Mouse (Mus musculus): ENCODE results near the gene Myt1l. TPM values are rescaled to one million over a fixed set of nuclear protein-coding genes. Genes with fewer than 3 reads are reported as not detected.

Gene Myt1l
- total RNA-seq, 4 experiments from 2014 or later = 184 to 212 (median 200) TPM

GRCm38 (mm10) chr12:29712795-29713721, 184.9 kb downstream of the Myt1l start:
- DNase-seq (ENCODE audit: low spot score in 2 of 2) = no peak

GRCm38 (mm10) chr12:29723722-29724338, 195.6 kb downstream of the Myt1l start:
- peak; percentile 82 to 85 for DNase-seq (ENCODE audit: low spot score in 2 of 2)

- no peak for DNase-seq (ENCODE audit: low spot score in 2 of 2)
Observed at GRCm38 (mm10) chr12:29728294-29728693, 200.1 kb downstream of the Myt1l start.

- peak; percentile 62 to 66 for DNase-seq (ENCODE audit: low spot score in 2 of 2)
Observed at GRCm38 (mm10) chr12:29740346-29741025, 212.3 kb downstream of the Myt1l start.

- DNase-seq (ENCODE audit: low spot score in 2 of 2) = no peak
Observed at GRCm38 (mm10) chr12:29741181-29741580, 213.0 kb downstream of the Myt1l start.

DNA sequence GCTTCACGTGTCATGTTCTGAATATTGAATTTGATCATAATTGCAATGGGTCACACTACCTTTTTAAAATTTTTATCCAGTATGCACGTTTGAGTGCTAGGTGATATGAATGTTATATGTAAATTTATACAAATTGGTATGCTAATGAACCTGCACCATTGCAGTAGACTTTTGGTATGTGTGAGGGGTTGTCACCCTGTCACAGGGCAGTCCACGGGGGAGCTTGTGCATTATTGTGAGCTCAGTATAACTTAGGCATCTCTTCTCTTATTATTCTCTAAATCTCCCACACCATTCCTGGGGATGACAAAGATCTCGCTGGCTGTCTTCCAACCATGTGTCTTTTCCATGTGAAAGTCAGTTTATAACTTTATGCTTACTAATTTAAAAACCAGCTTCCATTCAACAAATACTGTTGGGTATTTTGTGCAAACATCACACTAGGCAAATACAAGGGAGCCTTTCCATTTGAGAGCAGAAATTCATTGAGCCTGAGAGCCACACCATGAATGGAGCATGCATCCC, 222.5 kb downstream of the Myt1l start:
- no peak for DNase-seq (ENCODE audit: low spot score in 2 of 2)

DNA sequence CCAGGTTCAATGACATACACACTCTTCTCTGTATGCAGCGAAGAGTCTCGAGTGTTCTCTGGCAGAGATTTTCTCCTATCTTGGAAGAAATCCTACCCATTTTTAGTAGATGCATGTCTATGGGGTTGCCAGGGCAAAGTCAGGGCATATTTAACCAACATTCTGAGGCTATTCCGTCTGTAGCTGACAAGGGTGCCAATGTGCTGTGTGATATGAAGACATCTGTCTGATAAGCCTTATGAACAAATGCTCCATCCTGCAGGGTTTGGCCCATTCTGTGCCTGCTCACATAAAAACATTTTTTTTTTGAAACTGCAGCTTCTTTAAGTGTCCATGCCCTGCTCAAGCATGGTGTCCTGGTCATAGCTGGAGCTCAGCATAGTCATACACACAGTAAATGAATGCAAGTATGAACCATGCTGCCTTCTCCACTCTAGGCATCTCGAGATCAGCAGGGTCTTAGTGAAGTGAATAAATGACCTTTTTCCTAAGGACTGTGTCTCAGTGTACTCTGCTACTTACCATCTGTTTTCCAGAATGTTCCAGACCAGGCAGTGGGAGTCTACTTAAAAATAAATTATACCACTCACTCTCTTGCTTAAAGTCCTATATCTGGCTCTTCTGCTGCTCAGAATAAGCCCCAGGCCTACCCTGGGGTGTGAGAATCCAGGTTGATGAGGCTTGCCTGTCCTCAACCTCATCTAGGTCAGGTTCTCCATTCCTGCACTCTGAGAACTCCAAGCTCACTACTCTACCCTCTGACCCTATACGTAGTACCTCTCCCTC, 227.1 kb downstream of the Myt1l start:
- no peak for DNase-seq (ENCODE audit: low spot score in 2 of 2)

- DNase-seq (ENCODE audit: low spot score in 2 of 2) = no peak
Observed at GRCm38 (mm10) chr12:29755872-29756265, 227.7 kb downstream of the Myt1l start.

GRCm38 (mm10) chr12:29760611-29761010, 232.4 kb downstream of the Myt1l start:
- no peak for DNase-seq (ENCODE audit: low spot score in 2 of 2)

GRCm38 (mm10) chr12:29766158-29766557, 238.0 kb downstream of the Myt1l start:
- peak in 1 of 2 experiments; percentile 57 for DNase-seq (ENCODE audit: low spot score in 2 of 2)

DNA sequence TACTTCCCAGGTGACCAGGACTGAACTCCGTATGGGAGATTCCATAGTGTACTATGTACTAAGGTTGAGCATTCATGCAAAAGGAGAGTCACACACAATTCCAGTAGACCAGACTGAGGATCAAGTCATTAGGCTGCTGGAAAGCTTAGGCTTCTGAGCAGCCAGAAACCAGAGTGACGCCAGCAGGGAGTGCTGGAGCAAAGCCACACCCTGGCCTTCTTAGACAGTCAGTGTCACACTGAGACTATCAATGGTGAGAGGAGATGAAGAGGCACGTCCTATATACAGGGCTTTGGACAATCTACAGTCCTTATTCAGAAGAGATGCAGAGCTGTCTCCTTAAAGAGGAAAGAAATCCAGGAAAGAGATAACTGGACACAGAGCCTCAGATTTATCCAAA, 243.6 kb downstream of the Myt1l start:
- no peak for DNase-seq (ENCODE audit: low spot score in 2 of 2)

DNA sequence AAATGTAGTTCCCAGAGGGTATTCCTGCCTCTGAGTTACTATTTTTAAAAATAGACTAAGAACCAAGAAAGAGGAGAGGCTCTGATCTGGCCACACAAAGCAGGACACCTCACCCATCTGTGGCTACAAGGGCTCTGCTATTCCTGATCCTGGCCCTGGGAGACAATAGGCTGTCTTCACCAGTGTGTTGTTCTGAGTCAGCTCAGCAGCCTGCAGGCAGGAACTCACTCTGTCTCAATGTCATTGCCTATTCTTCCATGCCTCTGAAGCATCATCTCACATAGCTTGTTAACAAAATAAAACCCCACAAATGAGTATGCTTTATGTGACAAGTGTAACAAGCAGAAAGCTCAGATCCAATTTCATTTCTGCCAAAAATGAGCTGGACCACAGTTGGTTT, 244.2 kb downstream of the Myt1l start:
- DNase-seq (ENCODE audit: low spot score in 2 of 2) = no peak

DNA sequence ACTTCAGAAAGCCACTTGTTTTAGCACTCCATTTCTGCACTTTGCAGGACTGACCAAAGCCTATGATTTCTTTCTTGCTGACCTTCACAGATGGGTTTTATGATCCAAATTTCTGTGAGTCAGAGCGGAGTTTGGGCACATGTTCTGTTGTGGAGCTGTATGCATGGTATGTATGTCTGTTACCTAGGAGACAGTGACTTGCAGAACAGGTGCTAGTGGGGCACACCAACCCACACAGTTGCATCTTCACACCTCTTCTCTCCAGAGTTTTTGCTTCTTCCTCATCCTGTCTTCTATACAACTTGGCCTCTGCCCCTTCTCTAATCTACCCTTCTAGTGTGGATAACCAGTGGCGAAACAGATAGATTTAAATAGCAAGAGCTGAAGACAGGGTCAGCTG, 250.7 kb downstream of the Myt1l start:
- no peak for DNase-seq (ENCODE audit: low spot score in 2 of 2)

DNA sequence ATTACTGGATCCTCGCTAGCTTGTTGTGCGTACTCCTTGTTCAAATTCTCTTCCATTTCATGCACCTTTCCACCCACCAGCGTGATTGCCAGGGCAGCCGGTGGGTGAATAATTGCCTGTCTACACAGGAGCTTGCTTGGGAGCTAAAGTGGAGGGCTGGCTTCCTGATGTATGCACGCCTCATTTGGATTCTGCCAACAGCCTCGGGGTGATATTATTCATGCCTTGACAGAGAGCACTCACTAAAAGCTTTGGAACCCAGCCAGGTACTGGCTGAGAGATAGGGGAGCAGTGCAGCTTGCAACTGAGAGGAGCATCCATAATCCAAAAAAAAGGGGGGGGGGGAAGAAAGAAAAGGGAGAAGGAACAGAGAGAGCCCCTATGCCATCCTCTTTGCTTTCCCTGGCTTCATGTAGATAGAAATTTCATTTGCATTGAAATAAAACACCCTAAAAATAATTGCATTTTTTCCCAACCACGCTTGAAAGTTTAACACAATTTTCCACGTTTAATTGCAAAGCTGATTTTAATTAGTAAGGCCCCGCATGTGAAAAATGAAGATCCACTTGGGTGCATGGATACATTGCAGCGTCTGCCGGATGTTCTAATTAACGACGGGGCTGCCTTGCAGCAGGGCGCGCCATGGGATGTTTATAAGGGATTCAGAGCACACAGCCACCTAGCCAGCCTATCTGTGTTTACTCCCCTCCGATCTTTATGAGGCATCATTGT, 261.3 kb downstream of the Myt1l start:
- peak; percentile 66 to 76 for DNase-seq (ENCODE audit: low spot score in 2 of 2)

DNA sequence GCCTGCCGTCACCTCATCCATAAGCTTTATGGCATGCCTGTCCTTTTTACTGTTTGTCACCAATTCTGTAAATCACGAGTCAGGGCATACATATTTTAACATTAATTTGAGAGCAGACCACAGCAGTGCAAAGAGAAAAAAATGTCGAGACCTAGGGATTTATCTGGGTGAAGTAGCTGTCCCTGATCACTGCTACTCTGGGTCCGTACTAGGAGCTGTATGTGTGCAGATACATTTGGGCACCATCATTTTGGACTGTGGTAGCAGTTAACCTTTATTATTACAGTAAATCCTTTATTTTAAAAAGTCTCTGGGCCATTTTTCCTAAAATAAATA, 261.8 kb downstream of the Myt1l start:
- DNase-seq (ENCODE audit: low spot score in 2 of 2) = no peak

- no peak for DNase-seq (ENCODE audit: low spot score in 2 of 2)
Observed at GRCm38 (mm10) chr12:29792998-29793397, 264.8 kb downstream of the Myt1l start.

GRCm38 (mm10) chr12:29795107-29795673, 267.0 kb downstream of the Myt1l start:
- no peak for DNase-seq (ENCODE audit: low spot score in 2 of 2)

DNA sequence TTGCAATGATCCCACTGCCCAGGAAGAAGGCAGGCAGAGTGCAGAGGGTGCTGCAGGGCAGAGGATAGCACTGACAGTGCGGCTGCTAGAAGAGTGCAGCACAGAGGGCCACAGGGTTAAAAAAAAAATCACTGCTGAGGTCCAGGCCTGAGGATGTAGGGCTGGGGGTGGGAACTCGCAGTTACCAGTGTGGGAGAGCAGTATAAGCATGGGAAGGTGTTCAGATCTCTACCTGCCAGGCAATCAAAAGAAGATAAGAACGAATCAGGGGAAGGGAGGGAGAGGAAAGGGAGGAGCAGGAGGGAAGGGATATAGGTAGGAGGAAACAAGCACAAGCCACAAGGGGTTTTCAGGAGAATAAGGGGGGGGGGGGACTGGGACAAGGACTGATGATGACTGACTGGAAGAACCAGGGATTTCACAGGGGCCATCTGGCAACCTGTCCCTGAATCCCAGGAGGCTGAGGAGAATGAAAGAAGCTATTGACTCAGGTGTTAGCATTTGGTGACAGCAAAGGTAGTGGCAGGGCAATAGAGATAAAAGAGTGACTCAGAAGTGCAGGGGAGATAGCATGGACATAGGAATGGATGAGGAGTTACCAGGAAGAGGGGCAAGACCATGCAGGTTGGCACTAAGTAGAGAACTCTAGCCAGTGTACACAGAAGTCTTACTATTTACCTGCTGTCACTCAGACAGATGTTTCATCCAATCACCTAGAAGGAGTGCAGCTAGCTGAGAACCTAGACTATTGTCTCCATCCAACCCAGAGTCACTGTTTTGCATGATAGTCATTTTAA, 270.6 kb downstream of the Myt1l start:
- DNase-seq (ENCODE audit: low spot score in 2 of 2) = no peak

DNA sequence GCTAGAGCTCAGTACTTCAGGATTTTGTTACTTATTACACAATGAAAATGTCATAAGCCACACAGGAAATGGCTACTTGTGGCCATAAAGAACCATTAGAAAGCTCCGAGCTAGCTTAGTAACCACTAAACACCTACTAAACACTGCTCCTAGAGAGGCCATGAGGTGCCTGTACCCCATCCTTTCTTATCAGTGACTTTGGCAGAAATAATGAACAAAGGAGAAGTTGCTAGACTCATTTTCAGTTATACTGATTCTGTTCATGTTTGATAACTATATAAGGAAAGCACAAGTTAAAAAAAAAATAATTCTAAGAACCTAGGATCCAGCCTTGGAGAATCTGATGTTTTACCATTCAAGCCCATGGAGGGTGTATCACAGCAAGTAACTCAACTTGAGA, 278.2 kb downstream of the Myt1l start:
- DNase-seq (ENCODE audit: low spot score in 2 of 2) = no peak

All from layer of hippocampus, adult 8-10 months (tissue).